Mouse (Mus musculus) lung, adult 2 months (tissue): ENCODE measurements at regions not wholly inside any gene's neighbourhood (a gene's known extent, or its start where the extent isn't known, plus 50 kb on each side); places are given as distances from the start of the nearest gene placed in this dataset.

Experiments
- CTCF ChIP-seq: fragments of 200-500 bp; IDR thresholded peaks from 2 replicates; pipeline ENCODE4 v1.5.1; 2011; ENCODE audit warnings: mild to moderate bottlenecking, low read length, control low read depth; ENCODE audit not compliant: insufficient read depth
- POLR2A ChIP-seq: fragments of 200-500 bp; IDR thresholded peaks from 2 replicates; pipeline ENCODE4 v1.6.1; 2011; ENCODE audit warnings: low read depth, mild to moderate bottlenecking, control low read depth, low read length, borderline replicate concordance; ENCODE audit errors: extremely low read depth

- TF ChIP-seq POLR2A (no peak), CTCF (no peak)
Measured at GRCm38 (mm10) chr10:68353692-68354232, 75.2 kb upstream of the Arid5b start.
